Mouse (Mus musculus): ENCODE results near the gene Ncapd3. TPM values are rescaled to one million over a fixed set of nuclear protein-coding genes. Genes with fewer than 3 reads are reported as not detected.

Gene Ncapd3
- total and polyA plus RNA-seq, 3 experiments, result 29.9 to 39.2 (median 33.7) TPM

DNA sequence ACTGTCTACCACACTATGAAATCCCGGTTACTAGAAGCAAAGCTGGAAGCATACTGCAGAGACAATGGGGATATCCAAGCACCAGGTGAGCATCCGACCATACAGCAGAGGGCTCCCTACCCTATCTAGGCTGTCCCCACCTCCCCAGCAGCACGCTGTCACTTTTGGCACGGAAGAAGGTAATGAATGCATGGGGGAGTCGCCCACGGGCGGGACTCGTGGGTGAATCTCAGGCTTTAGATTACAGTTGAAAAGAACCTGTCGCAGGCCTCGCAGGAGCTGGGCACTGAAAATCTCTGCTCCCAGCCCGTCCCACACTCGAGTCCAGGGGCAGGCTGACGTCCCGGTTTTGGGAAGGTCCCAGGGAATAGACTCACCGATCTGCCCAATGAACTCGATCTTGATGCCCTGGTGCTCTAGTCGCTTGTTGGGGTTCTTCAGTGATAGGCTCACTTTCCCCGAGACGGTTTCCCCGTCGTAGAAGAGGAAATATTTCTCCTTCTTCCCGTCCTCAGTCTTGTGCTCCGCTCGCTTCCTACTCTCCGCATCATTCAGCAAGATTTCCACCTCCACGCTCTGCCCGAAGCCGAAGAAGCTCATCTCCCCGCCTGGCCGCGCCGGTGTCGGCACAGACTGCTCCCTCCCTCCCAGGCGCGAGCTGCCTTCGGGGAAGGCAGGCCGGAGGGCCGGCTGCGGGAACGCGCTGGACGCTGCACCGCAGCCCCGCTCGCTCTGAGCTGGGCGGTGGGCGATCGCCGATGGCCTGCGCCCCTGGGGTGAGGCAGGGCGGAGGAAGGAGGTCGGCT is 750 bp upstream of the Ncapd3 start:
- H3K4me2 ChIP-seq (ENCODE audit: insufficient read depth, low read depth, poor library complexity, severe bottlenecking), result peak overlapping the region; percentile 85
- no peaks in the 10 kb centered on the region for H3K9me3 ChIP-seq (replicated peaks; ENCODE audit: low read length)
- peak overlapping the region; percentile 87 to 98 (median 88) for H3K4me3 ChIP-seq (replicated peaks in 1 of 3; ENCODE audit: low read depth in 2 of 3, low read length in 2 of 3, poor library complexity in 1 of 3)
- in situ Hi-C loops (cut with MboI; ENCODE audit: low pct_ligation_motif_present, low pct_unique_long_range_greater_than_20kb, low sequenced_read_pairs) (no loop called here), dilution Hi-C loops (cut with MboI; ENCODE audit: extremely low pct_ligation_motif_present, extremely low pct_unique_long_range_greater_than_20kb, low sequenced_read_pairs) (no loop called here)
- peak; percentile 8; the same call in 1 of the 2 replicates for TF ChIP-seq SMC3 (IDR thresholded peaks at IDR 0.05; ENCODE audit: low read depth, low read length)
- TF ChIP-seq HCFC1 (IDR thresholded peaks at IDR 0.05; ENCODE audit: low read depth, low read length), result no peak
- peak; percentile 17; the same call in 1 of the 2 replicates for TF ChIP-seq MAX (IDR thresholded peaks at IDR 0.05; ENCODE audit: low read length)
- TF ChIP-seq JUND (conservative IDR thresholded peaks at IDR 0.05; ENCODE audit: low read depth, low read length), result no peak
- TF ChIP-seq MYC (IDR thresholded peaks at IDR 0.05; ENCODE audit: low read depth, low read length), result no peak
- no peak for TF ChIP-seq RAD21 (IDR thresholded peaks at IDR 0.05; ENCODE audit: low read depth, low read length)
- 0 out of 2 replicates have a peak, but pooled peaks have one; percentile 28 for TF ChIP-seq ELF1 (IDR thresholded peaks at IDR 0.05; ENCODE audit: low read depth, low read length)
- peak; percentile 30; the same call in 1 of the 2 replicates for TF ChIP-seq IRF4 (IDR thresholded peaks at IDR 0.05; ENCODE audit: low read depth, low read length)
- TF ChIP-seq CTCF (conservative IDR thresholded peaks at IDR 0.05 in 1 of 2, IDR thresholded peaks at IDR 0.05 in 1 of 2; ENCODE audit: low read depth in 2 of 2, low read length in 2 of 2), result peak in 1 of 2 experiments; percentile 54; a peak in 2 of 4 replicates
- no peak for TF ChIP-seq POLR2AphosphoS2 (IDR thresholded peaks at IDR 0.05; ENCODE audit: low read depth, low read length)
- no peak for TF ChIP-seq ZNF384 (IDR thresholded peaks at IDR 0.05; ENCODE audit: low read depth, low read length)
- TF ChIP-seq MXI1 (IDR thresholded peaks at IDR 0.05; ENCODE audit: low read depth, low read length), result peak; percentile 84
- TF ChIP-seq UBTF (IDR thresholded peaks at IDR 0.05; ENCODE audit: low read depth, low read length), result 0 out of 2 replicates have a peak, but pooled peaks have one; percentile 75
- TF ChIP-seq TCF12 (IDR thresholded peaks at IDR 0.05; ENCODE audit: low read depth, low read length), result no peak
- peak; percentile 74; the same call in 1 of the 2 replicates for TF ChIP-seq SIN3A (IDR thresholded peaks at IDR 0.05; ENCODE audit: low read length)
- TF ChIP-seq CHD1 (IDR thresholded peaks at IDR 0.05; ENCODE audit: low read depth, low read length), result 0 out of 2 replicates have a peak, but pooled peaks have one; percentile 28
- no peak for TF ChIP-seq ETS1 (conservative IDR thresholded peaks at IDR 0.05; ENCODE audit: low read depth, low read length)
- peak; percentile 45 for DNase-seq (ENCODE audit: extremely low read depth)
- H3K27me3 ChIP-seq (replicated peaks), result peaks cover 2% of the 10 kb centered on the region
- H3K4me1 ChIP-seq (ENCODE audit: control insufficient read depth in 1 of 2, insufficient read depth in 2 of 2), result peaks cover 17 to 51% of the 10 kb centered on the region in 2 experiments
- H3K36me3 ChIP-seq (replicated peaks in 1 of 2; ENCODE audit: control insufficient read depth in 1 of 2, insufficient read depth in 1 of 2, low read length in 1 of 2), result peaks cover 0 to 24% of the 10 kb centered on the region in 2 experiments
- H3K79me2 ChIP-seq (replicated peaks; ENCODE audit: control insufficient read depth, extremely low read depth, insufficient read depth, poor library complexity, severe bottlenecking), result peaks cover 42% of the 10 kb centered on the region
- H3K27ac ChIP-seq (ENCODE audit: insufficient read depth, low read depth), result peak overlapping the region; percentile 32
- H3K9ac ChIP-seq (ENCODE audit: insufficient read depth, low read depth), result peak overlapping the region; percentile 67

DNA sequence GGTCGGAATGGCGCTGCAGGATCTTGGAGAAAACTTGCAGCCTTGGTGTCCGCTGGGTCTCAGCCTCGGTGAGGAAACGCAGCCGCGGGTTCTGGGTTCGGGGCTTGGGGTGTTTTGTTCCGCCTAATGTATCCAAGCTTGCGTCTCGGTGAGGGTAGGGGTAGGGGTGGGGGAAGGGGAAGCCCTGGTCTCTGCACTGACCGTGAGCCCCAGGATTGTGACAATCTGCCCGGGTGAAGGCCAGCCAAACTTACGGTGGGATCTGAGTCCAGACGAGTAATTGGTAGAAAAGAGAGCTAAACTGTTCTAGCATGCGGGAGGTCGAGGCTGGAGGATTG is 757 bp downstream of the Ncapd3 start:
- peaks cover 48% of the 10 kb centered on the region for H3K79me2 ChIP-seq (replicated peaks; ENCODE audit: control insufficient read depth, extremely low read depth, insufficient read depth, poor library complexity, severe bottlenecking)
- H3K4me2 ChIP-seq (ENCODE audit: insufficient read depth, low read depth, poor library complexity, severe bottlenecking), result peak overlapping the region; percentile 88
- no peak for DNase-seq (ENCODE audit: extremely low read depth)
- H3K36me3 ChIP-seq (replicated peaks in 1 of 2; ENCODE audit: control insufficient read depth in 1 of 2, insufficient read depth in 1 of 2, low read length in 1 of 2), result peaks cover 2 to 30% of the 10 kb centered on the region in 2 experiments
- peak overlapping the region; percentile 91 for H3K9ac ChIP-seq (ENCODE audit: insufficient read depth, low read depth)
- peak overlapping the region; percentile 71 to 98 (median 88) for H3K4me3 ChIP-seq (replicated peaks in 1 of 3; ENCODE audit: low read depth in 2 of 3, low read length in 2 of 3, poor library complexity in 1 of 3)
- peaks cover 17 to 49% of the 10 kb centered on the region in 2 experiments for H3K4me1 ChIP-seq (ENCODE audit: control insufficient read depth in 1 of 2, insufficient read depth in 2 of 2)
- in situ Hi-C loops (cut with MboI; ENCODE audit: low pct_ligation_motif_present, low pct_unique_long_range_greater_than_20kb, low sequenced_read_pairs), result no loop called here
- dilution Hi-C loops (cut with MboI; ENCODE audit: extremely low pct_ligation_motif_present, extremely low pct_unique_long_range_greater_than_20kb, low sequenced_read_pairs), result no loop called here
- peaks cover 2% of the 10 kb centered on the region for H3K27me3 ChIP-seq (replicated peaks)
- H3K27ac ChIP-seq (ENCODE audit: insufficient read depth, low read depth), result no peak overlapping the region
- no peak for TF ChIP-seq MAFK (IDR thresholded peaks at IDR 0.05; ENCODE audit: insufficient replicate concordance, low read length)
- 0 out of 2 replicates have a peak, but pooled peaks have one; percentile 6 for TF ChIP-seq IRF4 (IDR thresholded peaks at IDR 0.05; ENCODE audit: low read depth, low read length)
- TF ChIP-seq CHD2 (IDR thresholded peaks at IDR 0.05; ENCODE audit: low read length), result peak; percentile 50; the same call in 1 of the 2 replicates
- 0 out of 2 replicates have a peak, but pooled peaks have one; percentile 6 for TF ChIP-seq KAT2A (IDR thresholded peaks at IDR 0.05; ENCODE audit: insufficient replicate concordance, low read length)
- peak; percentile 57; the same call in 1 of the 2 replicates for TF ChIP-seq POLR2A (IDR thresholded peaks at IDR 0.05; ENCODE audit: low read depth, low read length)
- no peak for TF ChIP-seq CTCF (conservative IDR thresholded peaks at IDR 0.05 in 1 of 2, IDR thresholded peaks at IDR 0.05 in 1 of 2; ENCODE audit: low read depth in 2 of 2, low read length in 2 of 2)
- TF ChIP-seq TCF12 (IDR thresholded peaks at IDR 0.05; ENCODE audit: low read depth, low read length), result peak; percentile 31; the same call in 1 of the 2 replicates
- TF ChIP-seq MAX (IDR thresholded peaks at IDR 0.05; ENCODE audit: low read length), result no peak; the same call in 1 of the 2 replicates
- peak; percentile 57 for TF ChIP-seq SIN3A (IDR thresholded peaks at IDR 0.05; ENCODE audit: low read length)
- H3K9me3 ChIP-seq (replicated peaks; ENCODE audit: low read length), result no peaks in the 10 kb centered on the region
